Mouse (Mus musculus) Muller cell, postnatal 12 days (primary cell): ENCODE measurements at regions not wholly inside any gene's neighbourhood (a gene's known extent, or its start where the extent isn't known, plus 50 kb on each side); places are given as distances from the start of the nearest gene placed in this dataset.
A peak's percentile ranks its signal among the peaks of the same experiment; 100 is the strongest.

ENCODE experiments used
- DNase-seq: peaks from one replicate; pipeline ENCODE4 v3.0.0-alpha.2; 2015; ENCODE audit errors: inconsistent ontology term

DNA sequence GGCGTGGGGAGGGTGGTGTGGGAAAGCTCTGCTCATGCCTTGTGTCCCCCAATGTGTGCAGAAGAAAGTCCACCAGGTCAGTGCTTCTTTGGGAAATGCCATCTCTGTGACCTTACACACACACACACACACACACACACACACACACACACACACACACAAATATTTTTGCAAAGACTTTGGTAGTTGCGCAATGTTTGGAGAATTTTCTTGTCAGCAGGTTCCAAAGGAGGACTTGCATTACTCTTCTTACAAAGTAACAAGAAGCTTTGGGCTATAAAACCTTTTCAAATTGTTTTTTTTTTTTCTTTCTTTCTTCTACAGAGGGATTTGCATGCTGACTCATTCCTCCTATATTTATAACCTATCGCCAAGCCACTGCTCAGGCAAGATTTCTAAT lies 59.1 kb upstream of the Npvf start:
- no peak for DNase-seq

DNA sequence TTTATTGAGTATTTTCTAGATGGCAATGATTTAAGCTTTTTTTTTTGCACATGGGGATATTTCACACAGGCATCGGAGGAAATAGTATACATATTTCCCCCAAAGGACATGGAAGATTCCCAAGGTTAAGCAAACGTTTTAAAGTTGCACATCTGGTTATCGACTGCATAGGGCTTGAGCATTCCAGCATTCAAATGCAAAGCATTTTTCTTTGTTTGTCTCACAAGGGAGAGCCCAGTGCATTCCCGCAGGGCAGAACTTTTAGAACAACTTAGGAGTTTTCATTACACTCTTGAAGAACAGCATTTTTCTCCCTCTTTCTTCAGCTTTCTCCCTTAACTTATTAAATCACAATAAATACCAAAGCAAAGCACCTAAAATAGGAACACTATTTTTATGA lies 64.4 kb upstream of the Npvf start:
- DNase-seq: no peak

DNA sequence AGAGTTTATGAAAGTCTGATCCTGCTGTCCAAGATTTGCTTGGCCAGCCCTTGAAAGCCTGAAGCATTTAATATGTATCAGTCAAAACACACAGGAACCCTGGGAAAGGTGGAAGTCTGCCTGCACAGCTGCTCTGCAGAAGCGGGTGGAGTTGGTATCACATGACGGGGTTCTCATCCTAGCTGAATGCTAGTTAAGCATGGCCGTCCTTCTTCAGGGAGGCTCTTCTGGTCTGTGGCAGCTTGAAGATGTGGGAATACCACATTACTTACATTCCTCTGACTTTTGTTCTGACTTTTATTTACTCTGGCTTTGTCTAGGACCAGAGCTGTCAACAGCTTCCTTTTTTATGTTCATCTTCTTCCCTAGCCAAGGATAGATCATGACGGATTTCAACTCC lies 66.1 kb upstream of the Npvf start:
- no peak for DNase-seq

DNA sequence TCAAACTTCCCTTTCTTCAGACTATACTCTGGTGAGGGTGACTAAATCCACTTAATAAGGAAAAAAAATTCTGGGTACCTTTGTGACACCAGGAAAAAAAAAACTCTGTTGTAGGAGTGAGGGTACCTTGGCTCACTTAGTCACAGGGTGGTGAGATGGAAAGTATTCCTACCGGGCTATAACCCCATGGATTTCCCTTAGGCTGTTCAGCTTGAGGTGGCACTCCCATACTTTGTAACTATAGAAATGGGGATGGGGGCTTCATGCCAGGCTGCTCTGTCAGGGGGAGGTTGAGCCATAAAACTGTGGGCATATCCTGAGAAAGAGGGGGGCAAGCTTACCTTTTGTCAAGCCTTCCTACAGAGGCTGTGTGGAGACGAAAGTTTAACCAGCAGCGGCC lies 71.4 kb upstream of the Npvf start:
- peak; percentile 2 for DNase-seq

DNA sequence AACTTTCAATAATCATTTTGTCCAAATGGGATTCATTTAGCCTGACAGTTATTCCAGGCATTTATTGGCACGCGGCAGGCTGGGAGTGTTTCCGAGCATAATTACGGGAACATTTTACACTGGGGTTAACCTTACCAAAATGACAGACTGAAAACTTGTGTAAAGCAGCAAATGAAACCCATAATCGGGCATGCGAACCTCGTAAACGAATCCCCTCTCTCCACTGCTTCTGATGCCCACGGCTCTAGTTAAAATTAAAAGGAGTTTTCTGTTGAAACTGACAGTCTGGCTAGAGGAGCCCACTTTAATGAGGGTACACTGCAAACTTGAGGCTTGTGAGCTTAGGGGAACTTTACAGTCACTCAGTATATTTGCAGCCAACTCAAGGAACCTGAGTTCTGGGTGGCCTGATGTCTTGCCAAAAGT lies 71.9 kb upstream of the Npvf start:
- DNase-seq: peak; percentile 76

DNA sequence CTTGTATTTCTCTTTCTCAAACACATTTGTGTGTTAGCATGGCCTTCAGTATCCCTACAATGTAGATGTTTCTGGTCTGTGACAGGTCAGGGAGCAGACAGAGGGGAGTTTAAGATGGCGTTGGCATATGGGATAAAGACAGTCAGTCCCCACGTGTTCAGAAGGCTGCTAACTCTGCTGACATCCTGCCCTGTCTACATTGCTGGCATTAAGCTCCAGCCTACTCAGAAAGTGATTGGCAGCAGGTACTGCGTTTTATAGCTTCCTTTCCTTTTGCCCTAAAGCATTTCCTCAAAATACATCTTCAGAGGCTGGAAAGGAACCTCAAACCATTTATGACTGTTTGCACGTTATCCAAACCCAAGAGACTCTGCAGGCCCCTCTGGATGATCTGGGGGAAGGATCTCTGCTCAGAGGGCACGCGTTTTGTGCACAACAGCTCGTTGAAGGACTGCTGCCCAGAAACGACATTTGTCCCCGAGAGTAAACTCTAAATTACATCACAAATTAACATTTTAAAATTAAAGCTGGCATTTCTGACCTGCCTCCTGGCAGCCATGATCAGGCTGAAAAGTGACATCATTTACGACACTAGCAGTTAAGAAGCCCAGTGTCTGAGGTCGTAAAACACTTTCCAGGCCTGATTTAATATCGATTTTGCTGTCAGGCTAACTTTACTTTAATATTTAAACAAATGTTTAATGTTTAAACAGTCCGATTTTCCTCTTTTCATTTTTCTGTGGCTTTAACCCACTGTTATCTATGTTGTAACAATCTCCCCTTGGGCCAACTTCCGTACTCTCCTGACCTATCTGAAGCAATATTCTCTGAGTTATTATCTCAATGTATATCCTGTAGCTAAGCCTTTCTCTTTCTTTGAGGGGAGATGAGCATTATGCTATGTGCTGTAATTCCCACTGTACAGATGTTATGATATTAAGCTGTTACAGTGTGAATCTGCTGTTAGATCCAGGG lies 76.8 kb upstream of the Npvf start:
- no peak for DNase-seq

DNA sequence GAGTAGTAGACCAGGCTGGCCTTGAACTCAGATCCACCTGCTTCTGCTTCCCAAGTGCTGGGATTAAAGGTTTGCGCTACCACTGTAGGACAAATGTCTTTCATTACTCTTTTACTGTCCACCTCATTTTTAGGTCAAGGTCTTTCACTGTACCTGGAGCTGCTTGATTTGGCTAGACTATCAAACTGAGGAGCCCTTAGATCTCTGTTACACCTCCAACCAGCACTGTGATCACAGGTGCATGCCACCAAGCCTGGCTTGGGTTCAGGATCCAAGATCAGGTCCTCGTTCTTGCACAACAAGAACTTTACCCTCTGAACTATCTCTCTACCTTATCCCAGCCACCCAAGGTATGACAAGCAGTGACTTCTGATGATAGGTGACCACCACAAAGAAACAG lies 80.5 kb upstream of the Npvf start:
- DNase-seq: no peak

DNA sequence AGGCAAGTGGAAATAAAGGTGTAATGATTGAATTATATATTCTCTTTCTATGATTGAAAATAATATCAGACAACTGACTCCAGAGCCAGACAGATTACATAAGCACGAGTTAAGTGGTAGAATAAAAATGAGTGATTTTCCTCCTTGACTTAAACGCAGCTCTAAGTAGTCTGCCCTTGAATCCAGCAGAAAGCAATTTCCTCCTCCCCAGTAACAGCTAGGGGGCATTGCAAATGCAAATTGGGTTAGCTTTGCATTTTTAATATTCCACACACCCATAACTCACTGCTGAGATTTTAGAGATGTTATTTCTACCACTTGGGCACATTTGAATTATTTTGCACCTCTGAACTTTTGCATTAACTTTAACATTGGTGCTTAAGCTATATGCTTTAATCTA lies 81.6 kb upstream of the Npvf start:
- no peak for DNase-seq

DNA sequence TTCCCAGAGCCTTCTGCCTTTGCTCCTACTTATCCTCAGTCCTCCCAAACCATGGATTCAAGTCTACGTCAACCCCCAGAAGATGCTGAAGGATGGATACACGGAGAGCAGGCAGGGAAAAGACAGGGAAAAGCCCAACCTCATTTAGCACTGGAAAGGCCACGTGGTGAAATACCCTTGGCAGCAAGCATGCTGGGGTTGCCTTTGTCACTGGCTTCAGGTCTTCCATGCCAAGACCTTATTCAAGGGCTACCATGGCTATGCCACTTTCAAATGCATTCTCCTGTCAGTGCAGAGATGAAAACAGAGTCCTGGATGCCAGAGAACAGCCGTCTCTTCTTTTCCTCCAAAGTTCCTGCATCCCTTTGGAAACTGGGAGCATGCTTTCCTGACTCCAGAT lies 87.8 kb upstream of the Npvf start:
- DNase-seq: no peak

DNA sequence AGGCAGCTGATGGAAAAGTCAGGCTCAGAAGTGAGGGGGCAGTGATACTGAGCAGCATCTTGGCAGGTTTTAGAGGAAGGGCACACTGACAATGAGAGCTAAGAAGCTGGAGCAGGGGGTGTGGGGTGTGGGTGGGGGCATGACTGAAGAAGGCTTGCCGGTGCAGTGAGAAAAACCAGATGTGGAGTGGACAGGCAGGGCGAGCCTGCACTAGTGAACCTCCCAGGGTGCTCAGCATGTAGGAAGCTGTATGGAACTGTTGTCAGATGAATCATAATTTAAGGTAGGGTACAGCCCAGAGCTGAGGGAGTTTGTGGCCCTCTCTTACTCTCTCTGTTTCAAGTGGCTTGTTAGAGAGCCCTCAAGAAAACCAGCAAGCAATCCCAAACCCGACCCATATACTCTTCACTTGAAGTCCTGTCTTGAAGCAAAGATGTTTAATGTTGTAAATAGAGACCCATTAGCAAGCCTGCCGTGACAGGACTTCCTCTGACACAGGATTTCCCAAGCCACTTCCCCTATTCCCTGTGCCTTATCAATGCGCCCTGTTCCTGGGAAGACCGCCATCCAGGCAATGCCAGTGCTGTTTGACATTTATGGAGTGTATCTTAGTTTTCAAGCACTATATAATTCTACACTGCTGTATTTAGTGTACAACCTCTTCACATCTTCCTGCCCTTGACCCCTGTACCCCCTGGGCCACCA lies 90.4 kb upstream of the Npvf start:
- DNase-seq: no peak

DNA sequence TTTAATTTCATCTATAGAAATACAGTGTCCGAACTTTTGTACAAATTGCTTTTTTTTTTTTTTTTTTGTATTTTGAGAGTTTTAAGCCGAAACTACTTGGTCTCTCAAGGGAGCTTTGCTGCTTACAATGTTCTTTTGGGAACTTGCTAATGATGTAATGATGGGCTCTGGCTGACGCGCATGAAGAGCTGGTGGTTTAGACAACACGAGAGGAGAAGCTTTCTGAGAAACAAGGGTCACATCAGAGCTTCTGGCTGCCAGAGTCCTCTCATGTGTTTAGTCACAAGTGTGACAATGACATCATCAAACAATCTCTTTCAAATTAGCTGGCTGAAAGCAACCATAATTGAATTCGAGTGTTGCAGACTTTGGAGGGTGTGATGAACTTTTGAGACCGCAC lies 98.9 kb upstream of the Npvf start:
- no peak for DNase-seq

DNA sequence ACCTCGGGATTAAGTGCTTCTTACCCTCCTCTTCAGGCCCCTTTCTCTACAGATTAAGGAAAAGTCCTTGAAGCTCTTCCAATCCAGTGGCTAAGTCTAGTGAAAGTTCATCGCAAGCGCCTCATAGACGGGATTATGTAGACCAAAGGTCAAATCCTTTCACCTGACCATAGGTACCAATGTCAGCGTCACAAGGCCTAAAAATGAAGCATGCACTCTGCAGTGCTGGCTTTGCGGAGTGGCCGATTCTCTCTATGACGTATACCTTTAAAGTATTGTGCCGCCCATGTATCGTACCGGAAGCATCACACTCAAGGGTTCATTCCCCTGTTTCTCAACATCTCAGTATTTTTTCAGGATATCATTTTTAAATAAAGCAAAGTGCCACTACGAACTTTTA lies 100.5 kb upstream of the Npvf start:
- no peak for DNase-seq

DNA sequence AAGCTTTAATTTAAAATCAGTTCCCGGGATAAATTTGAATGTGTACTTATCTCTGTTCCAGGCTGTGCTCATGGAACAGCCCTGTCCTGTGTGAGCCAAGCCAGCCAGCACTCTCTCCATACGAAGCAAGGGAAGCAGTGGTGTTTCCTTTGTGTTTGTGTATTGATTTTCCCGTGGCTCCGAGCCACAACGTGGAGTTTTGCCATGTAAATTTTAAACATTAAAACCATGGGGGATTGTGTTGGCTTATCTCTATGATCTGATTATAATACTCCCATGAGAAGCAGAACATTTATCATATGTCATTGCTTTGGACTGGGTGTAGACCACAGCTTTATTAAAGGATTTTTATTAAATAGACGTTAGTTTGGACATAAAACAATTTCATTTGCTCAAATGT lies 106.1 kb upstream of the Npvf start:
- no peak for DNase-seq

DNA sequence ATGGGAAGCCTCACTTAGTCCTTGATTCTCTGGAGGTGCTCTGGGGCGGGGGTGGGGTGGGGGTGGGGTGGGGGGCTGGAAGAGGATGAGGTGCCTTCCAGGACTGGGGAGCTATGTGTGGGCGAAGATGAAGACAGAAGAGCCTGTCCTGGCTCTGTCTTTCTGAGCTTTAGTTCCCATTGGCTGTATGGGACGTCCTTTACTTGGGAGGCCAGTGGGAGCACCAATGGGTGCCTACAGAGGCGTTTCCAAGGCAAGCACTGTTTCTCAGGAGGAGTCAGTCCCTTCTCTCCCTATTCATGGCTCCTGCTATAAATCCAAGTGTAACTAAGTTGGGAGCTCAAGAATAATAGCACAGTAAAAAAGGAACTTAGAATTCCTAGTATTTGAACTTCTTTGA lies 108.9 kb upstream of the Npvf start:
- no peak for DNase-seq

DNA sequence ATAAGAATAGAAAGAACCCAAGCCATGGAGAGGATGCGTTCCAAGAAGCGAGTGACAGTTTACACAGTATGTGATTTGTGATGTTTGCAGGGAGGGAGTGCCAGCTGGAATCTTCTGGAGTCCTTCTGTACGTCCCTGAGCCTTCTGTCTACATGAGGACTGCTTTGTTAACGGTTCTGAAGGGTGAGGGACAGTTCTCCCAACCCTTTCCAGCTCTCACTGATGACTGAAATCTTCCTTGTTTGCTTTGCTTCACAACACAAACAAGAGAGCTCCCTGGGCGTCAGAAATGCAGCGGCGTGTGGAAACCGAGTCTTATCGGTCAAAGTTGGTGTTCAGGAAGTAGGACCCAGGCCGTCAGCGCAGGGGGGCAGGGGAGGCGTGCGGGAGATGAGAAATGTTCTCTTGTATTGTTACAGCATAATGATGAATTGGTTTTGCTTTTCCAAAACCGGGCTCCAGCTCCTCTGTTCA lies 112.2 kb upstream of the Npvf start:
- no peak for DNase-seq

DNA sequence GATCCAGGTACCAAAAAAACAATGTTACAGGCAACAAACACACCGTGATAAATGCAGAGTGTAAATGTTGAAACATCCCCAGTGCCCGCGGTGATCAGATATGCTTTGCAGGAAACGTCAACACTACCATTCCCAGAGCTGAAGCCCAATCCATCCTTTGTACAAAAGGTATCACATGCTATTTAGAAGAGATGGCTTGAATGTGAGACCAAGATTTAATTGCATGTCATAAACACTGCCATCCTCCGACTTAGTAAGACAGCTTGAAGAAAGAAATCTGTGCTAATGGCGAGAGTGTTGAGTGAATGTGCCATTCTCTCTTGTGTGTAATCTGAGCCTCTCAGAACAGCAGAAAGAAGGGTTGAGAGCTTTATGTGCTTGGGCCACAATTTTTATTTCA lies 112.9 kb upstream of the Npvf start:
- DNase-seq: no peak

DNA sequence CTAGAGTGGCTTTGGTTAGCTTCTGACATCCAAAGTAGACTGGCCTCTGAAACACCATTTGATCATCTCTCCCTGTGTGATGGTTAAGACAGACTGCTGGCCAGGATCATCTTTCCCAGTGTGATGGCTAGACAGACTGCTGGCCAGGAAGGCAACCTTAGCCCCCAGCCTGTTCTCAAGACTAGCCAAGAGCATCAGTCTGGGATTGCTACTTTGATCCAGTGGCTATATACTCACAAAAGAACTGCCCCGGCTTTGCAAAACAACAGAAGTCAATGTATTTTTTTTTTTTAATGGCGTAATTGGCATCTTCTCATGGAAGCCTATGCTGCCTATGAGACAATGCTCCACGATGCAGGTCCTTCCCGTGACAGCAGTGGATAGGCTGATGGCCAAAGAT lies 113.6 kb upstream of the Npvf start:
- no peak for DNase-seq

DNA sequence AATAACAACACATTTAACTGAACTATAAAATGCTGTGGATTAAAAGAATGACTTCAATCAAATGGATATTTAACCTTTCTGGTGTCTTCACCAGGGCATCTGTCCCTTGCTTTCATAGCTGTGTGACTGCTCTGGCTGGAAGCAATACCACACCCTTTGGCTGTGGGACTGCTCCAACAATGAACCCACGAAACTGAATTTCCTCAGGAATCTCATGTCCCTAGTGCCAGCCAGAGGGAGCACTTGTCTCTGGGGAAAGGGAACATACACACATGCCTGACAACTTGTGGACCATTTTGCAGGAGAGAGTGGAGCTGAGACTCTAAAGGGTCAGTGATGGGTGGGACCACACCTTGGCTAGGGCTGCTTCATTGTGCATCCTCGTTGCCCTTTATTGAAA lies 114.9 kb upstream of the Npvf start:
- no peak for DNase-seq

DNA sequence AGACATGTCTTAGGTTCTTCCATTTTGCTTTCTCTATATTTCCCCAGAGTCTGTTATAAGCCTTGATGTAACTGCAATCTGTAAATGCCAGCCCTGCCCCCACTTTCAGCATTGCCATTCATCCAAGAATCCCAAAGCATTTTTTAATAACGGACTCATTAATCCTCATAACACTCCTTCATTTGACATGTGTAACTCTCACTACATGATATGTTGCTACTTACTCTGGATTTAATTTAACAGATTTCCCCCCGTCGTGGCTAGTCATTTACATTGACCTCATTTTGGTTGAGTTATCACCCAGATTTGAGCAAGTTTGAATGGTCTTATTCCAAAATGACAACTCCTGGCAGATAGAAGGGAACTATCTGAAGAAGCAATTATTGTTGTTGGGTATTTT lies 116.2 kb upstream of the Npvf start:
- DNase-seq: no peak

DNA sequence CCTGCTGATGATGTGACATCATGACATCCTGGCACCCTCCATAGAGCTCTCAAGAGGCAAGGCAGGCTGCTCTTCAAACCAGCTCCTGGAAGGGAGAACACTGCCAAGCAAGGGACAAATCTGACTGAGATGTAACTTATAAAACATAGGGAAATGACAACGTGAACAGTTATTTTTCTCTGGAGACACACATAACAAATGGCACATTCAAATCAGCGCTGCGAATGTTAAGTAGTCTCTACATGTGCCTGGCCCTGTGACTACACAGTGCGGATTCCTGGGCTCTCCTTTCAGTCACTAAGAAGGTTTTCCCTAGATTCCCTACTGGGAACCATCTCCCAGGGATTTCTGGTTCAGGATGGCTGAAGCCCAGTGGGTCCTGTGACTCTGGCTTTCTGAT lies 121.4 kb upstream of the Npvf start:
- no peak for DNase-seq

DNA sequence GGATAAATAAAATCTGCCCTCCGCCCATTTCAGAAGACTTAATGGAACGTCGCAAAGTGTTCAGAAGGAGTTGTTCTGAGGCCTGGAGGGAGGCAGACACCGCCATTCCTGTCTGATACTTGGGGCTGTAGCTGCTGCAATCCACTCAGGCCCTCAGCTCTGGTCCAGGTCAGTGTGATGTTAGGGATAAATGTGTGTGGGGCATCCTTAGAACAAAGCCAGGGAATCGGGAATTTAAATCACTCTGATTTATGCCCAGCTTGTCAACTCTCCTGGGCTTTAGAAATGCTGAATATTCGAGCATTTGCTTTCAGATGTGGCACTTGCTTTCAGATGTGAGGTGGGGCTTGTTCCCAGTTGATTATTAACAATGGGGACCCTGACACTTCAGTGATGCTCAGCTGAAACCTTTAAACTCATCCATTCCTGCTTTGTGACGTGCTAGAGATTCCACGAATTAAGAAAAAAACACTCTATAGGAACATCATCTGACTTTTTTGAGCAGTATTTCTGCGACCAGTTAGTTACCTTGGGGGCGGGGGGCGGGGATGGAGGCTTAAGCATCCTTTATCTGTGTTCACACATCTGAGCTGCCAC lies 122.1 kb upstream of the Npvf start:
- no peak for DNase-seq

DNA sequence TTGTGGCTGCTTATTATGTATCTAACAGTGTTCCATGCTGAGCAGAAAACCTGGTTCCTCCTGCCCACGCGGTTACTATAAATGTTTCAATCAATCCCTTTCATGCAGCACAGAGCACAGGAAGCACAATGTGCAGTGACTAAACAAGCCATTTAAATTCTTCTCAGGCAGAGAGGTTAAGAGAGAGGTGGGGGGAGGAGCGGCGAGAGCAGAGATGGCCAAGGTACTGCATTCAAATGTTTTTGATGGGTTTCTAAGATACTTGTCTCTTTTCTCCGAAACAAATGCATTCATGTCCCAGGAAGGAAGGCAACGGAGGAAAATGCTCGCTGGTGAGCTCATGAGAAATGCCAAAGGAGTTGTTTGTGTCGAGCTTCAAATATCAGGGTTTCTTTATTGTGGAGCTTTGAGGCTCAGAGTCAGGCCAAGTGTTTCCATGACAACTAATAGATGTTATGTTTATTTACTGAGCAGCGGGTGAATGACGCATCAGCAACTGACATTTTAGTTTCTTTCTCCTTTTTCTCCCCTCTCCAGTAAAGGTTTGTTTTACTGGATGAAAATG lies 122.8 kb upstream of the Npvf start:
- DNase-seq: peak; percentile 88
